Mouse (Mus musculus): ENCODE data around the gene Zfp575. TPM values are rescaled to one million over a fixed set of nuclear protein-coding genes. Genes with fewer than 3 reads are reported as not detected.

The Zfp575 gene
- polyA plus RNA-seq, 1 experiment from 2014 or later: 4.0 TPM

DNA sequence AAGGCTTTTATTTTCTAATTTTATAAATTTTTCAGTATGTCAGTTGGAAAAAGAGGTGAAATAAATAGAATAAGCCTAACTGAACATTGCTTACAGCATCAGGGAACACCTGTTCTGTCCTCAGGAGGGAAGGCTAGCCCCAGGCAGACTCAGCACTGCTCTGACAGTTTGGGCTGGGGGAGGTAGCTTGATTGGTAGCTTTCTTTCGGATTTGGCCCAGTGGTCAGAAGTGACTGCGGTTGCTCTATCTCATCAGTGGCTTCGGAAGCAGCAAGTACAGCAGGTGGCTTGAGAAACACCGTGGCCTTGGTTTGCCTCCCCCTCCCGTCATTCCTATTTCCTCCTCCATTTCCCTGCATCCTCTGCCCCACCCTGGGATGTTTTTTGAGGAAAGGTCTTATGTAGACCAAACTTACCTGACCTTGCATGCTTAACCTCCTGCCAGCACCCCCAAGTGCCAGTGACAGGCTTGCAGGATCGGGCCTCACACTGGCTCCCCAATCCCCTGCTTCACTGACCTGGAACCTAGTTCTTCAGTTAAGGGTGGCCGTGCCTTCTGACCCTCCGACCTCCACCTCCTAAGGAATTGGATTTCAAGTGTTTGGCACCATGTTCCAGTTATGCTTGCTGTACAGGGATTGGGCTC, 24.1 kb downstream of the Zfp575 start:
- Histone ChIP-seq H3K4me2 (no peak overlapping the region), H3K9me3 (no peaks in the 10 kb centered on the region), H3K4me3 (replicated peaks) (no peak overlapping the region), H3K4me1 (replicated peaks) (no peaks in the 10 kb centered on the region), H3K36me3 (peaks cover 97% of the 10 kb centered on the region), H3K9ac (replicated peaks) (no peak overlapping the region), H3K27me3 (no peaks in the 10 kb centered on the region), H3K27ac (no peak overlapping the region)
- ATAC-seq (ENCODE audit: insufficient number of reproducible peaks, insufficient read depth, low FRiP score, low TSS enrichment, low read depth): no peak
- 89% methylated on average over 8 of the region's 8 CpGs for WGBS

DNA sequence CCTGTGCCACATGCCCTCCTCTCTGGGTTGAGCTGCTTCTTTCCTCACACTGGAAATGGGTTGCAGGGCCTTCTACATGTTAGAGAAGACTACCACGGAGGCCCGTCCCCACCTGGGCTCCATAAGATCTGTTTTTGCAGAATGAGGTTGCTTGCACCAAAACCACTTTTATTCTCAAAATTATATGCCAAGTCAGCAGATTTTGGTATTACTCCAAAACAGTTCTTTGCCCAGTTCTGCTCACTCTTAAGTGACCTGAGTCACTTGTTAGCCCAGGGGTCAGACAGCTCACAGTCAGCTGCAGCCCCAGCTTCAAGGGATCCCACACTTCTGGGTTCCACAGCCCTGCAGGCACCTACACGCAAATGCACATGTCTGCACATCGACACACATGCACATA, 26.0 kb downstream of the Zfp575 start:
- ATAC-seq (ENCODE audit: insufficient number of reproducible peaks, insufficient read depth, low FRiP score, low TSS enrichment, low read depth): no peak
- Histone ChIP-seq H3K4me1 (replicated peaks) (no peaks in the 10 kb centered on the region), H3K4me3 (replicated peaks) (no peak overlapping the region), H3K36me3 (peaks cover 83% of the 10 kb centered on the region), H3K9ac (replicated peaks) (no peak overlapping the region), H3K27me3 (no peaks in the 10 kb centered on the region), H3K27ac (no peak overlapping the region), H3K4me2 (no peak overlapping the region), H3K9me3 (no peaks in the 10 kb centered on the region)
- 95% methylated on average over 4 of the region's 4 CpGs for WGBS

DNA sequence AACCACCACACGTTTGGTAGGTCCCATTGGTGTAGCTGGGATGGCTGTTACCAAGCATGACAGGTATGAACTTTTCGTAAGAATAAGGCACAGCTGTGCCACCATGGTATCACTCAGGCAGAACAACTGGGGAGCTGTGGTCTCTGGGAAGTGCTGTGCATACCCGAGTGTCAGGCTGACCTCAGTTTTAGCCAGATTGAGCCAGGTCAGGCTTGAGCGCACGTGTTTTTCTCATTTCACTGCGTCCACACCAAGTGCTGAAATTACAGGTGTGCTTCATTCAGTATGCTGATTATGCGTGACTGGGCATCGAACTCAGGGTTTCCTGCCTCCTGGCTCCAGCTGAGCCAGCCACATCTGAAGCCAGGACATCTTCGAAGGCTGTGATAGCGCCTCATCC, 31.7 kb downstream of the Zfp575 start:
- H3K4me3 ChIP-seq (replicated peaks): no peak overlapping the region
- no peak overlapping the region for H3K27ac ChIP-seq
- no peaks in the 10 kb centered on the region for H3K9me3 ChIP-seq
- H3K4me2 ChIP-seq: no peak overlapping the region
- ATAC-seq (ENCODE audit: insufficient number of reproducible peaks, insufficient read depth, low FRiP score, low TSS enrichment, low read depth): no peak
- 91% methylated on average over 10 of the region's 10 CpGs for WGBS
- no peaks in the 10 kb centered on the region for H3K4me1 ChIP-seq (replicated peaks)
- H3K9ac ChIP-seq (replicated peaks): no peak overlapping the region
- peaks cover 81% of the 10 kb centered on the region for H3K36me3 ChIP-seq
- no peaks in the 10 kb centered on the region for H3K27me3 ChIP-seq

DNA sequence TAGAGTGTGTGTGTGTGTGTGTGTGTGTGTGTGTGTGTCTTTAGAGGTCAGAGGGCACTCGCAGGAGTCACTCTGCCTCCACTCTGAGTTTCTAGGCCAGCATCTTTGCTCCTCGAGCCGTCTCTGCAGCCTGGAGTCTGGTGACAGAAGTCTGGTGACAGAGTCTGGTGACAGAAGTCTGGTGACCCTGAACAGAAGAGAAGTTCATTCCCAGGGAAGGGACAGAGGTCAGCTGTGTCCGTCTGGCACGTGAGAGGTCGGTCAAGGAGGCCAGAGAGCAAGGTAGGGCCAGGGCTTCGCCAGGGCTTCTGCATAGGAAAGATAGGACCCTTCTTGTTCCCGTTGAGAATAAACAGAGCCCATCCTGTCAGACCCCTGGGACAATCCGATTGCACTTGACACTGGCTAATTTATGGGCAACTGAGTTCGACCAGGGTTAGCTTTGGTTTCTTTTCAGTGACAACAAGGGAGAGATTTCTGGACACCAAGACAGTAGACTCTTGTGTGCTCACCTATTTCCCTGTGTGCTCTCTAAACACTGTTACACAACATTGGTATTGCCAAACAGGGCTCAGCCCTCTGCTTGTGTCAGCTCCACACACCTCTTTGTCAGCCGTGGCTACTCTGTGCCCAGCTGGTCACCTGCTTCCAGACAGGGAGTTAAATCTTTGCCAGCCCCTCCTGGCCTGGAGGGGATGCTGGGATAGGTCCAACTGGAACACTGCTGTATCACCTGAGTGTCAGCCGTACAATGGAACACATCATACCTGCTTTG, 35.3 kb downstream of the Zfp575 start:
- Histone ChIP-seq H3K4me3 (replicated peaks) (no peak overlapping the region), H3K27me3 (no peaks in the 10 kb centered on the region), H3K9me3 (no peaks in the 10 kb centered on the region), H3K9ac (replicated peaks) (no peak overlapping the region), H3K36me3 (peaks cover 84% of the 10 kb centered on the region), H3K27ac (no peak overlapping the region), H3K4me2 (no peak overlapping the region), H3K4me1 (replicated peaks) (peaks cover 10% of the 10 kb centered on the region)
- no peak for ATAC-seq (ENCODE audit: insufficient number of reproducible peaks, insufficient read depth, low FRiP score, low TSS enrichment, low read depth)
- 88% methylated on average over 12 of the region's 12 CpGs for WGBS

DNA sequence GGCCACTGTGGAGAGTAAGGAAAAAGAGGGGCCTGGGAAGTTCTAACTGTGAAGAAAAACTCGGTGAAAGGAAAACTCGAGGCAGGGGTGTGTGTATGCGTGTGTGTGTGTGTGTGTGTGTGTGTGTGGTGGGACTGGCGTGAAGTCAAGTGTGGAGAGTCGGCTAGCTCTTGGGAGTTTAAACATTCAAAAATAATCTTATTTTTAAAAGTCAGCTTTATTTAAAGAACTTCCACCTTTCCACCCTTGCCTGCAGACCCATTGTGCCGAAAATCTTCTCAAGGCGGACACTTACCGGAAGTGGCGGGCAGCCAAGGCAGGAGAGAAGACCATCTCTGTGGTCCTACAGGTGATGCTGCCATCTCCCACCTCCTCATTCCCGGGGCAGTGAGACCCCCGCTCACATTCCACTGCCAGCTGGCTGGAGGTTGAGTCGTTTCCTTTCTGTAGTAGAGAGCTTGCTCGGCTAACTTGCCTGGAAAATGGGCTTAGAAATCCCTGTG, 39.9 kb downstream of the Zfp575 start:
- no peak for ATAC-seq (ENCODE audit: insufficient number of reproducible peaks, insufficient read depth, low FRiP score, low TSS enrichment, low read depth)
- peak overlapping the region; percentile 78 for H3K4me2 ChIP-seq
- peak overlapping the region; percentile 83 for H3K9ac ChIP-seq (replicated peaks)
- WGBS: 35% methylated on average over 13 of the region's 13 CpGs
- no peaks in the 10 kb centered on the region for H3K27me3 ChIP-seq
- H3K4me1 ChIP-seq (replicated peaks): peaks cover 18% of the 10 kb centered on the region
- 0 out of 2 replicates have a peak, but pooled peaks cover 7% of the 10 kb centered on the region for H3K9me3 ChIP-seq
- peak overlapping the region; percentile 76 for H3K4me3 ChIP-seq (replicated peaks)
- H3K36me3 ChIP-seq: peaks cover 44% of the 10 kb centered on the region
- H3K27ac ChIP-seq: peak overlapping the region; percentile 80; the same call in 1 of the 2 replicates

DNA sequence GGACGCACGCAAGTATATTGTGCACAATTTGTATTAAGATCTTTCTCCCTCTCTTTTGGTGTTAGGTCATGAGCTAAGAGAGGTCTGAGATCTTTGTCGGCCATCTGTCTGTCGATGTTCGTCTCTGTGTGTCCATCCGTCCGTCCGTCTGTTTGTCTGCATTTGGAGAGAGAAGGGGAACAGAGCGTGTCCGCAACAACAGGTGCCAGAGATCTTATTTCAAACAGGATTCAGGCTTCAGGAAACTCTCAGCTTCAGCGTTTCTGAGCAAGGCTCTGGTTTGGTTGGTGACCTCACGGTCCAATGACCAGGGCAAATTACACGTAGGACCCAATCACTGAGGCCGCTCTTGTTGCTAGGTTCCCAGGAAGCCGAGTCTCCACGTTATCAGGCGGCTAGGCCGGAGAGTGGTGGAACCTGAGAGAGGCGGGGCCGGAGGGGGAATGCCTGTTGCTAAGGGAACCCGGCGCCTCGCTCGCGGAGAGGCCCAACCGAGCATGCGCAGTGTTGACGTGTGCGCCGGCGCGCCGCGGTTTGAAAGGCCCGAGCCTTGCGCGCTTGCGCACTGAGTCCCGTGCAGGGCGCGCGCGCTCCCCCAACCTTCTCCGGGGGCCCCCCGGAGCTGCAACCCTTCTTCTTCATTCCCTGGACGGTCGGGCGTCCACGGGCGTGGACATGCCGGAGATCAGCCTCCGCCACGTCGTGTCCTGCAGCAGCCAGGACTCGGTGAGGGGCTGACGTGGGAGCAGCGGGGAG, 40.6 kb downstream of the Zfp575 start:
- Histone ChIP-seq H3K27me3 (no peaks in the 10 kb centered on the region), H3K4me3 (replicated peaks) (peak overlapping the region; percentile 76), H3K4me1 (replicated peaks) (peaks cover 19% of the 10 kb centered on the region), H3K9ac (replicated peaks) (peak overlapping the region; percentile 83), H3K27ac (peak overlapping the region; percentile 80), H3K9me3 (0 out of 2 replicates have a peak, but pooled peaks cover 7% of the 10 kb centered on the region), H3K4me2 (peak overlapping the region; percentile 78), H3K36me3 (peaks cover 36% of the 10 kb centered on the region)
- under 1% methylated on average over 57 of the region's 57 CpGs for WGBS
- ATAC-seq (ENCODE audit: insufficient number of reproducible peaks, insufficient read depth, low FRiP score, low TSS enrichment, low read depth): peak; percentile 97

DNA sequence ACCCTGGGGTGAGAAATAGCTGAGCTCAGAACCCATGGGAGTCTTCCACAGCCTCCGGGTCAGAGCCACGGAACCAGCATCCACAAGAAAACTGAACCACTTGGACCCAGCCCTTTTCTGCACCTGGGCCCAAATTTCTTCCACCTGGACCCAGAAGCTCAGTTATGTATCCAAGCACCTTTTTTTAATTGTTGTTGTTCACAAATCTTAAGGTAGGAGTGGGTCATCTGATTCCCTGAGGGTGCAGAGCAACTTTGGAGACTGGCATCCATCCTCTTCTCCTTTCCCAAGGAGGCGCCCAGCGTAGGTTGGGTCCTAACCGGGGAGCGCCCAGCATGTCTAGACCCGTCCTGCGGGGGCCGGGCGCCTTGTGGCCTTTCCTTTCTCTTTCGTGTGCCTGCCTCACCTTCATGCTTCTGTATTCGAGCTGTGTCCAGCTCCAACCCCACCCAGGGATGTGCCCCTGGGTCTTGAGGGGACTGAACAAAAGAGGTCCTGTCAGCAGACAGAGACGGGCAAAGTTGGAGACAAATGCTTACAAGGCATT, 41.3 kb downstream of the Zfp575 start, which contains the start of the genes Pinlyp and Xrcc1:
TSS of gene Pinlyp (minus strand) at position 51 of the 547 bp plus-strand sequence.
TSS of gene Xrcc1 (plus strand) at position 222 of the 547 bp plus-strand sequence.
- Histone ChIP-seq H3K9me3 (0 out of 2 replicates have a peak, but pooled peaks cover 7% of the 10 kb centered on the region), H3K4me3 (replicated peaks) (peak within 1 kb of the TSS; percentile 76), H3K4me2 (peak within 1 kb of the TSS; percentile 78), H3K27ac (peak within 1 kb of the TSS; percentile 80), H3K4me1 (replicated peaks) (peaks cover 23% of the 10 kb centered on the region), H3K27me3 (no peaks in the 10 kb centered on the region), H3K9ac (replicated peaks) (peak within 1 kb of the TSS; percentile 83), H3K36me3 (peaks cover 31% of the 10 kb centered on the region)
- WGBS: 26% methylated on average over 13 of the region's 13 CpGs
- no peak; the same call in 1 of the 2 replicates for ATAC-seq (ENCODE audit: insufficient number of reproducible peaks, insufficient read depth, low FRiP score, low TSS enrichment, low read depth)

DNA sequence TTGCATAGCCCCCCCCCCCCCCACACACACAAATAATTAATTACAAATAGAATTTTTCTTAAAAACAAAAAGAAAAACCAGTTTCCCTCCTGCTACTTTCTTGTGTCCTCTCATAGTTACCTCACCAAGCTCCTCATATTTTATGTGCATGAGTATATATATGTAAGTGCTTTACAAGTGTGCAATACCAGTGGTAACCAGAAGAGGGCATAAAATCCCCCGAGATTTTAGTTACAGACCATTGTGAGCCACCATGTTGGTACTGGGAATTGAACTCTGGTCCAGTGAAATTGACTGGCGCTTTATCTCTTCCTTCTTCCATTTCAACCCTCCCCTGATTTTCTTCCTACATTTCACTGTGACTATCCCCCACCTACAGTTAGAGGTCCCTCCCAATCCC, 42.9 kb downstream of the Zfp575 start:
- H3K36me3 ChIP-seq: peaks cover 15% of the 10 kb centered on the region
- no peak for ATAC-seq (ENCODE audit: insufficient number of reproducible peaks, insufficient read depth, low FRiP score, low TSS enrichment, low read depth)
- WGBS: 84% methylated on average over 2 of the region's 2 CpGs

DNA sequence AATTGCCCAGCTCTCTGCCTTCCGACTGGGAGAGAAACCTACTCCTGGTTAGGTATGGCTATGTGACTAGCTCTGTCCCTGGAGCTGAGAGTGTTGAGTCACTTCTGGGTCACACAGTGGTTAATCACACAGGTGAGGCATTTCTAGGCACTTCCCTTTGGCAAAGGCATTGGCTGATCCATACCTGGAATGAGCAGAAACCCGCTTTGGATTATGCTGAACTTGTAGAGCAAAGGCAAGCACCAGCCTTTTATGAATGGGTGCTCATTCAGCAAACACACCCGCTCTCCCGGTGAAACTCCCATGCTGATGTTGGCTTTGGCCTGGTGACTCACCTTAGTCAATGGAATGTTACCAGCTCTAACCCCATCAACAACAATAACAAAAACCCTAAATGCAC, 47.8 kb downstream of the Zfp575 start:
- no peak overlapping the region for H3K4me3 ChIP-seq (replicated peaks)
- no peak for ATAC-seq (ENCODE audit: insufficient number of reproducible peaks, insufficient read depth, low FRiP score, low TSS enrichment, low read depth)

More for the DNA sequence above, 42.9 kb downstream of the Zfp575 start:
- Histone ChIP-seq H3K27ac (no peak overlapping the region), H3K4me2 (no peak overlapping the region), H3K4me1 (replicated peaks) (peaks cover 23% of the 10 kb centered on the region), H3K4me3 (replicated peaks) (no peak overlapping the region), H3K9ac (replicated peaks) (no peak overlapping the region), H3K27me3 (no peaks in the 10 kb centered on the region), H3K9me3 (0 out of 2 replicates have a peak, but pooled peaks cover 7% of the 10 kb centered on the region)

DNA sequence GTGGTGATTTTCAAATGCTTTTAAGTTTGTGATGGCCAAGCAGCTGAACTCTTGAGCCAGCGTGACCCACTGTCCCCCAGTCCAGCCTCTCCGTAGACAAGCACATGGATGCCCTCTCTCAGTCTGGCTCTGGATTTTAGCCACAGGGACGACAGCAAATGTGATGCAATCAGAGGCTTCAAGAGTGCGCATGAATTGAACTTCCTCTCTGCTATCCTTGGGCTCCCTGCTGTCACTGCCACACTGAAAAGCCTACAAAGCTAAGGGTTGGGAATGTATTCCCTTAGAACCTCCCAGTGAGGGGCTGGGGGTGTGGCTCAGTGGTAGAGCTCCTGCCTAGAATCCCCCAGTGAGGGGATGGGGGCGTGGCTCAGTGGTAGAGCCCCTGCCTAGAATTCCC, 48.7 kb downstream of the Zfp575 start:
- H3K9ac ChIP-seq (replicated peaks): no peak overlapping the region
- peaks cover 28% of the 10 kb centered on the region for H3K36me3 ChIP-seq
- no peak overlapping the region for H3K4me3 ChIP-seq (replicated peaks)
- no peak for ATAC-seq (ENCODE audit: insufficient number of reproducible peaks, insufficient read depth, low FRiP score, low TSS enrichment, low read depth)
- peaks cover 10% of the 10 kb centered on the region for H3K27me3 ChIP-seq
- WGBS: 74% methylated on average over 5 of the region's 5 CpGs
- no peak overlapping the region for H3K27ac ChIP-seq
- no peaks in the 10 kb centered on the region for H3K9me3 ChIP-seq
- peaks cover 12% of the 10 kb centered on the region for H3K4me1 ChIP-seq (replicated peaks)
- H3K4me2 ChIP-seq: no peak overlapping the region

More for the DNA sequence above, 47.8 kb downstream of the Zfp575 start:
- no peak overlapping the region for H3K4me2 ChIP-seq
- peaks cover 19% of the 10 kb centered on the region for H3K36me3 ChIP-seq
- WGBS: 92% methylated on average over 4 of the region's 4 CpGs
- no peak overlapping the region for H3K9ac ChIP-seq (replicated peaks)
- 0 out of 2 replicates have a peak, but pooled peaks cover 5% of the 10 kb centered on the region for H3K9me3 ChIP-seq
- peaks cover 2% of the 10 kb centered on the region; the same call in 1 of the 2 replicates for H3K27me3 ChIP-seq
- no peak overlapping the region for H3K27ac ChIP-seq
- 0 out of 2 replicates have a peak, but pooled peaks cover 6% of the 10 kb centered on the region for H3K4me1 ChIP-seq (replicated peaks)
